Mouse (Mus musculus) myocyte (in vitro differentiated cells): Measurements from ENCODE around the gene Ino80d.

ENCODE experiments used
- CEBPB ChIP-seq: IDR thresholded peaks from 2 replicates; pipeline ENCODE4 v1.6.1; 2011; ENCODE audit warnings: mild to moderate bottlenecking, moderate library complexity; ENCODE audit not compliant: poor library complexity, insufficient read depth, severe bottlenecking
- POLR2A ChIP-seq: IDR thresholded peaks from one replicate; pipeline ENCODE4 v1.6.1; 2011; ENCODE audit warnings: low read depth, mild to moderate bottlenecking, control low read depth, moderate library complexity; ENCODE audit not compliant: insufficient read length
- POLR2AphosphoS2 ChIP-seq: IDR thresholded peaks from one replicate; pipeline ENCODE4 v1.6.1; 2011; ENCODE audit warnings: low read depth, control low read depth; ENCODE audit not compliant: insufficient read length
- USF1 ChIP-seq: IDR thresholded peaks from one replicate; pipeline ENCODE4 v1.6.1; 2011; ENCODE audit warnings: low read depth, mild to moderate bottlenecking, control low read depth, moderate library complexity

DNA sequence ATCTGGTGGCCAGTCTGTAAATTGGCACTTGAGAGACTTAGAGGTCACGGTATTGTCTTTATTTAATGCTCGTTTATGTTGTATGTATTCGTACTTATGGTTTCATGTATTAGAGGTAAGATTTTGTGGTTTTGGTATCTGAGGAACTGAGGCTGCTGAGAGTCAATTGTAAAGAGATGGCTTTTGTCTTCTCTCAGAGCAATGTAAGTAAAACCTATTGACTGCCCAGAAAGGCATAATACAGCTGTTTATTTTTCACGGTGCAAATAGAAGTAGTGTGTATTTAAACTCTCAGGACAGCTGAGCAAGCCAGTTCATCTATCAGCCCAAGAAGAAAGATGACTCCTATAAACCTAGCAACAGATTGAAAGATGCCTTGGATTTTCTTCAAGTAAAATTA, 629 bp upstream of the Ino80d start:
- TF ChIP-seq POLR2AphosphoS2 (no peak), CEBPB (no peak), POLR2A (no peak), USF1 (no peak)
